Mouse (Mus musculus) heart, embryonic 13.5 days (tissue): ENCODE results near the gene Klb. TPM values are rescaled to one million over a fixed set of nuclear protein-coding genes. Genes with fewer than 3 reads are reported as not detected.

Source experiments
- ATAC-seq: fragments of 200-750 bp; cut with Nextera tagmentation; 2 replicates; pipeline ENCODE4 v1.8.0; 2017; ENCODE audit warnings: moderate TSS enrichment; ENCODE audit not compliant: insufficient number of reproducible peaks, low FRiP score, low TSS enrichment; ENCODE audit errors: extremely low read depth
- H3K27ac ChIP-seq: fragments of 300-500 bp; sonication (generic); replicated peaks from 2 replicates; pipeline ENCODE4 v1.5.1; 2015; ENCODE audit warnings: moderate library complexity, mild to moderate bottlenecking, inconsistent platforms
- H3K27me3 ChIP-seq: fragments of 300-500 bp; sonication (generic); replicated peaks from 2 replicates; pipeline ENCODE4 v1.6.1; 2015; ENCODE audit warnings: mild to moderate bottlenecking, inconsistent platforms
- H3K36me3 ChIP-seq: fragments of 300-500 bp; sonication (generic); 2 replicates; pipeline ENCODE4 v1.6.1; 2015; ENCODE audit warnings: mild to moderate bottlenecking, inconsistent platforms
- H3K4me1 ChIP-seq: fragments of 300-500 bp; sonication (generic); 2 replicates; pipeline ENCODE4 v1.6.1; 2015; ENCODE audit warnings: inconsistent platforms
- H3K4me2 ChIP-seq: fragments of 300-500 bp; sonication (generic); 2 replicates; pipeline ENCODE4 v1.6.1; 2015; ENCODE audit warnings: inconsistent platforms, mild to moderate bottlenecking, moderate library complexity
- H3K4me3 ChIP-seq: fragments of 300-500 bp; sonication (generic); 2 replicates; pipeline ENCODE4 v1.5.1; 2015; ENCODE audit warnings: moderate library complexity, mild to moderate bottlenecking, inconsistent platforms
- H3K9ac ChIP-seq: fragments of 300-500 bp; sonication (generic); 2 replicates; pipeline ENCODE4 v1.6.1; 2015; ENCODE audit warnings: inconsistent platforms, mild to moderate bottlenecking, moderate library complexity
- H3K9me3 ChIP-seq: fragments of 300-500 bp; sonication (generic); 2 replicates; pipeline ENCODE4 v1.6.1; 2016; ENCODE audit warnings: inconsistent platforms
- WGBS: fragments of 180-500 bp; shearing (Covaris S2); methylation state at CpG from one replicate; pipeline ENCODE4 v1.1.7; 2015; ENCODE audit warnings: mixed read lengths; 5-methylcytosine and 5-hydroxymethylcytosine counted together
- polyA plus RNA-seq: library from polyadenylated mRNA; unstranded; fragments of >200 nt; fragmentation: Nextera tagmentation; extraction: Ambion mirVana; gene quantifications from 2 replicates; pipeline ENCODE4 v1.2.1, GENCODE M21; 2015

Gene Klb
- polyA plus RNA-seq, 1 experiment from 2014 or later, result 0.09 TPM

DNA sequence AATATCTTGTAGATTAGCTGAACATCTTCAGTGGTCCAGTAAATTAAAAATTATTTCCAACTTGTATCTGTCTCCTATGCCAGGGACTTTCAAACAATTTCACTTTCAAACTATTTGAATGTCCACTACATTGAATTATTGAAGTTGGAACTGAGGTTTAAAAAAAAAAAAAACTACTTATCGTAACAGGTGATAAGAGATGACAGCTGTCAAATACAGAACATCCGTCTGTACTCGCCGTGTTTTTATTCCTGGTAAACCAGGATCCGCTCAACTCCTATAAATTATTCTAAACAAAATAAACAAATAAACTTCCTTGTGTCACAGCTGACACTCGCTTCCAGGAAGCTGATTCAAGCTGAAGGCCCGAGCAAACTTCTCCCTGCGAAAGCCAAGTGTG, 13.3 kb upstream of the Klb start:
- no peaks in the 10 kb centered on the region for H3K9me3 ChIP-seq
- 6% methylated on average over 8 of the region's 8 CpGs for WGBS
- H3K36me3 ChIP-seq, result peaks cover 22% of the 10 kb centered on the region
- no peak for ATAC-seq
- peak overlapping the region; percentile 91 for H3K9ac ChIP-seq
- H3K4me3 ChIP-seq, result peak overlapping the region; percentile 98
- H3K27ac ChIP-seq, result peak overlapping the region; percentile 85
- H3K4me2 ChIP-seq, result peak overlapping the region; percentile 89
- no peaks in the 10 kb centered on the region for H3K27me3 ChIP-seq
- H3K4me1 ChIP-seq, result peaks cover 17% of the 10 kb centered on the region

- H3K27me3 ChIP-seq, result no peaks in the 10 kb centered on the region
- H3K4me1 ChIP-seq, result peaks cover 17% of the 10 kb centered on the region
- H3K27ac ChIP-seq, result peak within 1 kb of the TSS; percentile 85
- H3K36me3 ChIP-seq, result peaks cover 22% of the 10 kb centered on the region
- H3K4me2 ChIP-seq, result peak within 1 kb of the TSS; percentile 89
- H3K4me3 ChIP-seq, result peak within 1 kb of the TSS; percentile 98
- WGBS, result under 1% methylated on average over 65 of the region's 65 CpGs
- H3K9ac ChIP-seq, result peak within 1 kb of the TSS; percentile 91
- no peaks in the 10 kb centered on the region for H3K9me3 ChIP-seq
- peak; percentile 93 for ATAC-seq
Observed at GRCm38 (mm10) chr5:65335298-65336074, 12.6 kb upstream of the Klb start, which contains the start of gene Rfc1. Gene Rfc1, minus strand, starts transcription at chr5:65335670.

- no peak for ATAC-seq
- Histone ChIP-seq H3K27me3 (no peaks in the 10 kb centered on the region), H3K27ac (no peak overlapping the region), H3K36me3 (peaks cover 22% of the 10 kb centered on the region), H3K9ac (peak overlapping the region; percentile 91), H3K4me2 (peak overlapping the region; percentile 89), H3K9me3 (no peaks in the 10 kb centered on the region), H3K4me1 (peaks cover 17% of the 10 kb centered on the region), H3K4me3 (peak overlapping the region; percentile 98)
- WGBS, result 27% methylated on average over 4 of the region's 4 CpGs
Observed at GRCm38 (mm10) chr5:65336075-65336355, 12.1 kb upstream of the Klb start.

- ATAC-seq, result no peak
- Histone ChIP-seq H3K27me3 (no peaks in the 10 kb centered on the region), H3K4me1 (peaks cover 17% of the 10 kb centered on the region), H3K27ac (no peak overlapping the region), H3K9me3 (no peaks in the 10 kb centered on the region), H3K9ac (no peak overlapping the region), H3K4me2 (no peak overlapping the region), H3K4me3 (no peak overlapping the region), H3K36me3 (peaks cover 4% of the 10 kb centered on the region; the same call in 1 of the 2 replicates)
- WGBS, result 80% methylated on average over 6 of the region's 6 CpGs
Observed at GRCm38 (mm10) chr5:65338394-65338793, 9.7 kb upstream of the Klb start.

GRCm38 (mm10) chr5:65340167-65340566, 7.9 kb upstream of the Klb start:
- Histone ChIP-seq H3K36me3 (no peaks in the 10 kb centered on the region), H3K9me3 (no peaks in the 10 kb centered on the region), H3K4me3 (no peak overlapping the region), H3K27ac (no peak overlapping the region), H3K4me1 (peaks cover 6% of the 10 kb centered on the region), H3K4me2 (no peak overlapping the region), H3K27me3 (no peaks in the 10 kb centered on the region), H3K9ac (no peak overlapping the region)
- 50% methylated on average over 4 of the region's 4 CpGs for WGBS
- ATAC-seq, result no peak

DNA sequence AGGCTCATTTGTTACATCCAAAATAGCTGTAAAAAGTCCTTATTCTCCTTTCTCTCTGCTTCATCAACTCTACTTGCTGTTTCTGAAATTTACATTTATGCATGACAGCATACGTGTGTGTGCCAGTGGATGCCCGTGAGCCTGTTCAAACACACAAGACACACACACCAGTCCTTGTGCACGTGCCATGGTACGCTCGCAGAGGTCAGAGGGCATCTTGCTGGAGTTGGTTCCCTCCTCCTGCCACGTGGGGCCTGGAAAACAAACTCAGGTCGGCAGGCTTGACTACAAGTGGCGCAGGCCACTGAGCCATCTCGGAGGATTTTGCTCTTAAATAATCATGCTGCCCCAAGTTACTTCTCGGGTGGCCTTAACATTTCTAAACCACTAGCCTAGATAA, 2.4 kb downstream of the Klb start:
- ATAC-seq, result no peak
- 67% methylated on average over 10 of the region's 10 CpGs for WGBS
- Histone ChIP-seq H3K4me2 (no peak overlapping the region), H3K4me3 (no peak overlapping the region), H3K36me3 (no peaks in the 10 kb centered on the region), H3K9ac (no peak overlapping the region), H3K27me3 (no peaks in the 10 kb centered on the region), H3K4me1 (peaks cover 8% of the 10 kb centered on the region; the same call in 1 of the 2 replicates), H3K27ac (no peak overlapping the region), H3K9me3 (0 out of 2 replicates have a peak, but pooled peaks cover 5% of the 10 kb centered on the region)

DNA sequence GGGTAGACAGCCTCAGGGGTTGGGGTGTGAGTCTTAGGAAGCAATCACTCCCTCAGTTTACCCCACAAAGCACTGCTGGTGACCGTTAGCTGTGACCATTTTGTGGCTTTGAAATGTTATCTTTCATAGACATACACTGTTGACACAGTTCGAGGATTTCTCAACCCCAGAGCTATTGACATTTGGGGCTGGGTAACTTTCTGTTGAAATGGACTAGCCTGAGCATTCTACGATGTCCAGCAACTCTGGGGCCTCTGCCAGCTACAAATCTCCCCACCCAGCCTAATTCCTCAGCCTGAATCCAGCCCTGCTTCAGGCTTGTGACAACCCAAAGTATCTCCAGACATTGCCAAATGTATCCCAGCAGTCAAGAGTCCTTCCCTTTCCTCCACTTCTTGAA, 6.0 kb downstream of the Klb start:
- Histone ChIP-seq H3K4me3 (no peak overlapping the region), H3K36me3 (no peaks in the 10 kb centered on the region), H3K9me3 (0 out of 2 replicates have a peak, but pooled peaks cover 5% of the 10 kb centered on the region), H3K9ac (no peak overlapping the region), H3K4me1 (no peaks in the 10 kb centered on the region), H3K4me2 (no peak overlapping the region), H3K27me3 (no peaks in the 10 kb centered on the region), H3K27ac (no peak overlapping the region)
- 70% methylated on average over 3 of the region's 3 CpGs for WGBS
- ATAC-seq, result no peak

DNA sequence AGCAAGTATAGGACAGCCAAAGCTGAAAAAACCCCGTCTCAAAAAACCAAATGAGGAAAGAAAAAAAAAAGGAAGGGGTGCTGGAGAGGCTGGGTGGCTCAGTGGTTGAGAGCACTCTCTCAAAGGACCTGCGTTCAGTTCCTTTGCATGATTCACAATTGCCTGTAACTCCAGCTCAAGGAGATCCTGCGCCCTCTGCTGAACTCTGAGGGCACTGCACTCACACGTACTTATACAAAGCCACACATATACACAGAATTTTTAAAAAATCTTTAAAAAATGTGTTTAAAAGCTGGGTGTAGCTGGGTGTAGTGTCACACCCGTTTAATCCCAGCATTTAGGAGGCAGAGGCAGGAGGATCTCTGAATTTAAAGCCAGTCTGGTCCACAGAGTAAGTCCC, 6.9 kb downstream of the Klb start:
- 65% methylated on average over 5 of the region's 5 CpGs for WGBS
- Histone ChIP-seq H3K36me3 (no peaks in the 10 kb centered on the region), H3K27me3 (no peaks in the 10 kb centered on the region), H3K27ac (no peak overlapping the region), H3K9ac (no peak overlapping the region), H3K9me3 (0 out of 2 replicates have a peak, but pooled peaks cover 5% of the 10 kb centered on the region), H3K4me2 (no peak overlapping the region), H3K4me3 (no peak overlapping the region), H3K4me1 (no peaks in the 10 kb centered on the region)
- ATAC-seq, result no peak

DNA sequence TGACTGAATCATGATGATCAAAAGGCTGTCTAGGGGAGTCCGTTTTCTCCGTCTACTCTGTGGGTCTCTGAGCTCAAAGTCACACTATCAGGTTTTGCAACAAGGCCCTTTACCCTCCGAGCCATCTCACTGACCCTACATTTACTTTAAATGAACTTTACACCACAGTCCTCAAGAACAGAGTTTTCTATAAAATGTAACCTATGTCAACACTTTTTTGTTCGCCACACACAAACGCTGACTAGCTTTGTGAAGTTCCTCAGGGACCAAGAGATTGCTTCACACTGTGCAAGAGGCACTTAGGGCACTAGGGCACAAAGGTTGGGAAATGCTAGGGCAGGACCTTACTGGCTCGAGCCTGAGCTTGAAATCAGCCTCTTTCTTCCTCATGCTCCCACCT, 8.7 kb downstream of the Klb start:
- 74% methylated on average over 6 of the region's 6 CpGs for WGBS
- Histone ChIP-seq H3K27me3 (no peaks in the 10 kb centered on the region), H3K9ac (no peak overlapping the region), H3K36me3 (no peaks in the 10 kb centered on the region), H3K9me3 (0 out of 2 replicates have a peak, but pooled peaks cover 5% of the 10 kb centered on the region), H3K27ac (no peak overlapping the region), H3K4me2 (no peak overlapping the region), H3K4me3 (no peak overlapping the region), H3K4me1 (no peaks in the 10 kb centered on the region)
- ATAC-seq, result no peak

DNA sequence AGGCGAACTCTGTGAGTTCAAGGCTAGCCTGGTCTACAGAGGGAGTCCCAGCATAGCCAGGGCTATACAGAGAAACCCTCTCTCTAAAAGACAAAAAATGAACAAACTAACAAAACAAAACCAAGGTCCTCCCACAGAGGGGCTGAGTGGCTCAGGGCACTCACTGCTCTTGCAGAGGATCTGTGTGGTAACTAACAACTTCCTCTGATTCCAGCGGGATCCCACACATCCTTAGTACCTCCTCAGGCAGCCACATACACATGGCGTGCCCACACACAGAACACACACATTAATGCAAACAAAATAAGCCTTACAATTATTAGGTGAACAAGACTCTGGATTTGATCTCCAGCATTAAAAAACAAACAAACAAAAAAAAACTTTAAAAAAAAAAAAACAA, 9.7 kb downstream of the Klb start:
- no peak overlapping the region for H3K27ac ChIP-seq
- 0 out of 2 replicates have a peak, but pooled peaks cover 5% of the 10 kb centered on the region for H3K9me3 ChIP-seq
- H3K36me3 ChIP-seq, result no peaks in the 10 kb centered on the region
- H3K4me1 ChIP-seq, result no peaks in the 10 kb centered on the region
- no peak overlapping the region for H3K4me2 ChIP-seq
- 71% methylated on average over 3 of the region's 3 CpGs for WGBS
- no peak overlapping the region for H3K9ac ChIP-seq
- ATAC-seq, result no peak
- no peak overlapping the region for H3K4me3 ChIP-seq
- H3K27me3 ChIP-seq, result no peaks in the 10 kb centered on the region

DNA sequence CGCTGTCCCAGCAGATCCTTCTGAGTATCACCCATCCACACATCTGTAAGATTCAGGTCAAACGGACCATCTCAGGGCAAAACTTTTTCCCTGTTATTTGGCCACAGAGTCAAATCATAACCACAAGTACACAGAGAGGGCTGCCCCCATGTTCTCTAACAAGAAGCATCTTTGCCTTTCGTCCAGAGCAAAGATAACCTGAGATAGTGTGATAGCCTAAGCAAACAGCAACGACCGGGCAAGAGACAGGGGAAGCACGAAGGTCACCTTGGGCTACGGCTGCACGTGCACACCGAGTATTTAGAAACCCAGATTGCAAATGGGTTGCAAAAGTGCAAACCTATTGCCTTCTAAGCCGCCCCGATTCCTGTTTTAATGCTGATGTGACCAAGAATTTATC, 19.7 kb downstream of the Klb start:
- WGBS, result 63% methylated on average over 11 of the region's 11 CpGs
- no peak overlapping the region for H3K9ac ChIP-seq
- H3K4me2 ChIP-seq, result no peak overlapping the region
- H3K4me3 ChIP-seq, result no peak overlapping the region
- H3K27me3 ChIP-seq, result no peaks in the 10 kb centered on the region; the same call in 1 of the 2 replicates
- no peaks in the 10 kb centered on the region for H3K36me3 ChIP-seq
- no peak overlapping the region for H3K27ac ChIP-seq
- ATAC-seq, result no peak
- no peaks in the 10 kb centered on the region for H3K4me1 ChIP-seq
- no peaks in the 10 kb centered on the region for H3K9me3 ChIP-seq

DNA sequence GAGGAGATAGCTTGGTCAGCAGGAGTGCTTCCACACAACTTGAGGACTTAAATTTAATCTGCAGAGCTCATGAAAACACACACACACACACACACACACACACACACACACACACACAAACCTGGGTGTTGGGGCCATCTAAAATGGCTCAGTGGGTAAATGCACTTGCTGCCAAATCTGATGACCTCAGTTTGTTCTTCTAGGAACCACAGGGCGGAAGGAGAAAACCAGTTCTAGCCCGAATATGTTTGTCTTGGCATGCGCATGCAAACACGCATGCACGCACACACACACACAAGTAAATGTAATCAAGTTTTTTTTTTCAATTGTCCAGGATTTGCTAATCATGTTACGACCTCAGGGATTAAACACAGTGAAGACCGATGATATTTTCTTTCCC, 23.4 kb downstream of the Klb start:
- no peak overlapping the region for H3K9ac ChIP-seq
- WGBS, result 90% methylated on average over 7 of the region's 7 CpGs

More for the DNA sequence above, 23.4 kb downstream of the Klb start:
- no peaks in the 10 kb centered on the region for H3K9me3 ChIP-seq
- H3K4me2 ChIP-seq, result no peak overlapping the region
- H3K4me1 ChIP-seq, result no peaks in the 10 kb centered on the region
- H3K4me3 ChIP-seq, result no peak overlapping the region
- no peaks in the 10 kb centered on the region; the same call in 1 of the 2 replicates for H3K27me3 ChIP-seq
- no peak for ATAC-seq
- H3K36me3 ChIP-seq, result no peaks in the 10 kb centered on the region
- H3K27ac ChIP-seq, result no peak overlapping the region
